Mouse (Mus musculus) kidney, adult 11 months (tissue): ENCODE measurements around the gene Faf1.
A peak's percentile ranks its signal among the peaks of the same experiment; 100 is the strongest.

Experiments
- DNase-seq: peaks from one replicate; pipeline ENCODE4 v3.0.0; 2022

The Faf1 gene

DNA sequence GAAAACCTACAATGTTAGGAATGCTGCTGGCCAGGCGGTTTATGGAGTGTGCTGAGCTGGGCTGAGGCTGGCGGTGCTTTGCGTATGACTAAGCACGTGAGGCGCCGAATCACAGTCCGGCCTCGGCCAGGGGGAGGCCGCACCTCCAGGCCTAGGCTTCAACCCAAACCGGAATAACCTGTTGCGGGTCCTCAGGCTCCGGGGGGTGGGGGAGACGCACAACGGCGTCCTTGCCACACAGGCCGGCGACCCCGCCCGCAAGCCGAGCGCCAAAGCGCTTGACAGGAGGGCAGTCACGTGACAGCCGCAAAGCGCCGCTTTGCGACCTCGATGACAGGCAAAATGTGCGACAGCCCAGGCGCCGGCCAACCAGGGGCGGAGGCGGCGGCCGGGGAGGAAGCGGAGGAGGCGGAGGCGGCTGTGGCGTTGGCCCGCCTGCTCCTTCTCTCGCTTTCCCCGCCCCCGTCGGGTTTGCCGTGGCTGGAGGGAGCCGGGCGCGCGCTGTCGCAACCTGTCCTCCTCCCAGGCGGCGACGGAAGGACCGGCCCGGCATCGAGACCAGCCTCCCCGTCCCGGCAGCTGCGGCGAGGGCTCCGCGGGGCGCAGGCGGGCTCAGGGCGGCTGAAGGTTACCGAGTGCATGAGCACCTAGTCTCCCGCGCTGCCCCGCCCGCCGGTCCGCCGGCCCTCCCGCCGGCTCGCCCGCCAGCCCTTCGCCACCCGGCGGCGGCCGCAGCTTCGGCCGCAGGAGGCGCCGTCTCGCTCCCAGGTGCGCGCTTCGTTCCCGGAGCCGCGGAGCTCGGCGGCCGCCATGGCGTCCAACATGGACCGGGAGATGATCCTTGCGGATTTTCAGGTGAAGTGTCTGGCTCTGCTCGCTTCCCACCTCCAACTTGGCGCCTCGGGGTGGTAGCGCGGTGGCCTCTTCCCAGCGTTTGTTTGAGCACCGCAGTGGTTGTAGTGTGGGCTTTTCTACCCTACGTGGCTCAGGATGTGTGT lies at the start of gene Faf1:
Faf1 (plus strand) TSS at position 371 of the 998 bp plus-strand sequence.
- DNase-seq: peak; percentile 99

DNA sequence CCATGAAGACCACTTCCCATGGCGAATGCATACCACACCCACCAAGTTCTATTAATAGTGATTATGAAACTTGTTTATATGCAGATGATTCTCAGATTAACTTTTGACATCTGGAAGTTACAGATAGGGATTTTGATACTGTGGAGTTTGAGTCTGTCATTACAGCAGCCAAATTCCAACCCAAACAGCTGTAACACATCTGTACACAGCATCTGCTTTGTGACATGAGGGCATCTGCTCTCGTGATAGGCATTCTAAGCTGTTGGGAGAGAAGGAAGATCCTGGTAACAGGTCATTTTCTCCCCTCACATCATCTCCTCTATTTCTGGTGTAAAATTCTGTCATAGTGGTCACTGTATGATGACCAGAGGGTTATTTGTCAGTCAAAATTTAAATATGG lies 46.2 kb upstream of the Faf1 start:
- no peak for DNase-seq

DNA sequence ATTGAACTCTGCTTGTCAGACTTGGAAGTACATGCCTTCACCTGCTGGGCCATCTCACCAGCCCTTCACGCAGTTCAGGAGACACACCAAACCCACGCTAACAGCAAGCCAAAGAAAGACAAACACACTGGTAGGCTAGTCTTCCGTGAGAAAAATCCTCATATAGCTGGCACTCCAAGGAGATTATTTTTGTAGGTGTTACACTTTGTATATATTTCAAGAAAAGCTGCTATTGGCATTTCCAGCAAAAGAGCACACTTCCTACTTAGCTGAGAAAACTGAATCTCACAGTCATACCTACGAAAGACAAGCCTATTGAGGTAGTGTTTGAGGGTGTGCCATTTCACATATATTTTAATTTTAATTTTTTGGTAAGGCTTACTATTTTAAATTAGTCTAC lies 45.4 kb upstream of the Faf1 start:
- DNase-seq: no peak

DNA sequence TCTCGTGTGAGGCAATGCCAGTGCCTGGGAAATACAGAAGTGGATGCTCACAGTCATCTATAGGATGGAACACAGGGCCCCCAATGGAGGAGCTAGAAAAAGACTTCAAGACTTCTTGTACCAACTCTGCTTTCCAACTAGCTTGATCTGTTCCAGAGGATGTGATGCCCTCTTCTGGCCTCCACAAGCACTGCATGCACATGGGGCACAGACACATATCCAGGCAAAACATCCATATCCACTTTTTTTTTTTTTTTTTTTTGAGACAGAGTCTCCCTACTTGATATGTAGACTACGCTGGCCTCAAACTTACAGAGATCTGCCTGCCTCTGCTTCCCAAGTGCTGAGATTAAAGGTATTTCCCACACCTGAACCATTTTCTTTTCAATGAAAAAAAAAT lies 41.4 kb upstream of the Faf1 start:
- DNase-seq: no peak

- DNase-seq: no peak
These were observed 37.0 kb upstream of the Faf1 start for GRCm38 (mm10) chr4:109639356-109639755.

DNA sequence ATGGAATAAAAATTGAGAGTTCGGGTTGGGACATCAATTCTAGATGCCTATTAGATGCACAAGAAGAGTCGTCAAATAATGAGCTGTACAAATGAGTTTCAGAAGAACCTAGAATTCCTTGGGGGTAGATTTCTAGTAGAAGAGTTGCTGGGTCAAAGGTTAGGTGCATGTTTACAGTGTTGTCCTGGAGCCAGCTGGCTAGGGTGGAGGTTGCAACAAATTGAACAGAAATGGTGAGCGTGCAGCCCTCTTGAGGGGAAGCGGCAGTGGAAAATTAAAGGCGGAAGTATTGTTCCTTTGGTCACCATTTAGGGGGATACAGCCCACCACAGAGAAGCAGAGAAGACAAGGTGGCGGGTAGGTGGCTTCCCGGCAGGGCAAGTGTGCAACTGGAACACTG lies 36.2 kb upstream of the Faf1 start:
- DNase-seq: peak; percentile 29

DNA sequence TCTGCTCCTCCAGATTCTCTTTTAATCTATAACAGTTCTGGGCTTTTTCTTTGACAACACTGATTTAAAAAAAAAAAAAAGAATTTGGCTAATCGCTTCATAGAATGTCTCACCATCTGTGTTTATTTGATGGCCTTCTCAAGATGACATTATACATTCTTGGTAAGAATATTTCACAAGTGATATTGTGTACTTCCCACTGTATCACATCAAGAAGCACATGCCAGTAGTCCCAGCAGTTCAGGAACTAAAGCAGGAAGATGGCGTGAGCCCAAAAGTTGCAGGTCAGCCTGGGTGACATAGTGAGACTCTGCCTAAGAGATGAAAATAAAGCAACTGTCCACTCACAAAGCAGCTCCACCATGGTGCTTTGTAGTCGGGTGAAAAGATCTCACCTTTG lies 34.9 kb upstream of the Faf1 start:
- no peak for DNase-seq

DNA sequence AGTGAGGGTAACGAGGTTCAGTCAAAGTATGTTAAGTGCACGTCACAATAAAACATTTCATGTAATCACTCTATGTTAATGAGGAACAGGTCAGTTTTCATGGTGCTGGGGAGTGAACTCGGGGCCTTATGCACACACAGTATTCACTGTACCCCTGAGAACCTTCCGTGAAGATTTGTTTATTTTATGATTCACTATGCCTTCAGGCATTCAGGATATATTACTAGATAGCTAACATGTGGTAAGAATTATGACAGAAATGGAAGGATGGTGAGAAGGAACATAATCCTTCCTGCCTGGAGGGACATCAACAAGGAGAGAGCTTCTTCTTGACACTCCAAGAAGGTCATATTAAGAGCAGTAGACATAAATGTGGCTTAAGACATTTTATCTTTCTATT lies 29.1 kb upstream of the Faf1 start:
- no peak for DNase-seq

DNA sequence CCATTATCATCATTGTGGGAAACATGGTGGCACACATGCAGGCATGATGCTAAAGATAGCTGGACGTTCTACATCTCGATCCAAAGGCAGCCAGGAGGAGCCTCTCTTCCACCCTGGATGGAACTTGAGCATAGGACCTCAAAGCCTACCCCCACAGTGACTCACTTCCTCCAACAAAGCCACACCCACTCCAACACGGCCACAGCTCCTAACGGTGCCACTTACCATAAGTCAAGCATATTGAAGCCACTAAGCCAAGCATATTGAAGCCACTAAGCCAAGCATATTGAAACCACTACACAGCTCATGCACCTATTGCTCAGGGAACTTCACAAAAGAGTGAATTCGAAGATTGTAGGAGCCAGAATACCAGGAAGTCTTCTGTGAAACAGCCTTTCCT lies 27.1 kb upstream of the Faf1 start:
- DNase-seq: no peak

GRCm38 (mm10) chr4:109653251-109653650 lies 23.1 kb upstream of the Faf1 start:
- DNase-seq: no peak

- no peak for DNase-seq
These were observed 21.7 kb upstream of the Faf1 start for GRCm38 (mm10) chr4:109654701-109655100.

DNA sequence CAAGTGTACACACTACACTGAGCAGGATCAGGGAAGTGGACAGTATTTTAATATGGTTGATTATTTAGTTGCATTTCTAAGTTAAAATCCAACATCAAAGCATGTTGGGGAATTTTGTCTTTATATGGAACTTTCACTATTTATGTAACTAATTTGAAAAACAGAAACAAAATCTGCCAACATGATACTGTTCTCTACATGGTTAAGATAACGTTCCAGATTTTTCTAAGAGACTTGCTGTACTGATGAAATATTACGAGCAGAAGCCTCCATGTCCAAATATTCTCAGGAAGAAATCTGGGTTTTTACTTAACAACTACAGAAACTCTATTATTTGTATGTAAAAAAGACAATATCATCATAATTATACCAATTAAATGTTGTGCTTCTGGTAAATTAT lies 20.6 kb upstream of the Faf1 start:
- DNase-seq: no peak

DNA sequence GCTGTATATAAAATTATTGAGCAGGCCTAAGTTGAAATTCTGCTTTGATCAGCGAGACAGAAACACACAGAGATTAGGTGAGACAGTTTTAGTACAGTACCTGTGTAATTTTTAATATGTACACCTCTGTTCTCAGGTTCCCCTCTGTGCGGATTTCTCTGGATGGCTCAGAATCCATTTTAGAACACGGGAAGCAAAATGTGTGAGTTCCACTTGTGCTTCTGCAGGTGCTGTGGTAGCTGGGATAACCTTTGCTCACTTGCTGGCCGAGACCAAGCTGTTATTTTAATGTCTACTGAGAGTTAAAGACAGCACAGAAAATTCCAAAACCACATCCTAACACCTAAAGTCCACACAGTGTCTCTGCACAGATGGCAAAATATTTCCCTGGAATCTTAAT lies 20.1 kb upstream of the Faf1 start:
- no peak for DNase-seq

DNA sequence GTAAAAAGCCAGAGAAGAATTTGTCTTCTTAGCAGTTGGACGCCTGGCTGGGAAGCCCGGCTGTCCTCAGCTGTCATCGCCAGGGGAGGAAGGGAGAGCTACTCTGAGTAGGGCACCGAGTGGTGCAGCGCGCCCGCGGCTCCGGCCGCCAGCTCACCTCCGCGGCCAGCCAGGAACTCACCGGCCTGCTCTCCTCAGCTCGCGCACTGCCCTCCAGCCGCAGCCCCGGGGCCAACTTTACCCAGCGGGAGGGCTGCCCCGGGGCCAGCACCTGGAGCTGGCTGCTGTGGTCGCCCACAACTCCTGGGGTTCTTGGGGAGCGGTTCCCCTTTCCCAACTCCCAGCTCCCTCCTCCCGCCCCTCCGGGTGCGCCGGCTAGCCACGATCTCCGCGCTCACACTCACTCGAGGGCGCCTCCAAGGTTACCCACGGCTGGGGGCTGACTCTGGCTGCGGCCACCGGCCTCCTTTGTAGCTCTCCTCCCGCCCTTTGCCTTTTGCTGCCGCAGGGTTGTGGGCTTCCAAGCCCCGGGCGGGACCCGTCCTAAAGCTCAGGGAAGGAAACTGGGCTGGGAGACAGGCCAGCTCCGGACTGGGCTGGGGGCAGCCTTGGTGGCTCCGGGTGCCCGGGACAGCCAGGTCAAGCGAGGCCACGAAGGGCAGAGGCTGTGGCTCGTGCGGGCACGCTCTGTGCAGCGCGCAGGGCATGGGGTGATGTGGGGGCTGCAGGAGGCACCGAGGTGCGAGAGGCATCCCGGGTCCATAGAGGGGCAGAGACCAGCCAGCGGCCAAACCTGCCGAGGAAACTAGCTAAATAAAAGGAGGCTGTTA lies 19.2 kb upstream of the Faf1 start:
- DNase-seq: peak; percentile 55

DNA sequence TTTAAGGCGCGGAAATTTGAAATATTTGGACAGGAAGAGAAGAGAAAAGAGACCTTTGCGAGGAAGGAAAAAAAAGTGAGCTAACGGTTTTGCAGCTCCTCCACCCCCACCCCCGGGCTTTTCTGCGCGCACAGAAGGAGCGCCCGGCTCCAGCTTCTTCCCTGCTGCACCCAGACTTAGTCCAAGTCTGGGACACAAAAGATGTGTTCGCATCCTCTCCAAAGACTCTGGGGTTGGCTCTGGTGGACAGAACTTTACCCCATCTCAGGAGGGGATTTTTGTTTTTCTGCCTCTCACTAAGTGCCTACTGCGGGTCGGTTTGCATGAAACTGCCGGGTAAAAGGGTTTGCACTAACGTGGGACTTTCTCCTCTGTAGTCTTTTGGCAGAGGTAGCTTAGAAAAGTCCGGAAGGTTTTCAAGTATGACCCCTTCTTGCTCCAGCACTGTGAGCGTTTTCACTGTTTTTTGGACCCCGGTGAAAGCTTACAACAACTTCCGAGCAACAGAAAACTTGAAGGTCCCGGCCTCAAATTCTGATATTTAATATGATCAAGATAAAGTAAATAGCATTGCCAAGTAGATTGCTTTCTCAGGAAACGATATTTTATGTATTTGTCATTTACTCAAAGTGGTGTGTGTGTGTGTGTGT lies 18.4 kb upstream of the Faf1 start:
- no peak for DNase-seq

DNA sequence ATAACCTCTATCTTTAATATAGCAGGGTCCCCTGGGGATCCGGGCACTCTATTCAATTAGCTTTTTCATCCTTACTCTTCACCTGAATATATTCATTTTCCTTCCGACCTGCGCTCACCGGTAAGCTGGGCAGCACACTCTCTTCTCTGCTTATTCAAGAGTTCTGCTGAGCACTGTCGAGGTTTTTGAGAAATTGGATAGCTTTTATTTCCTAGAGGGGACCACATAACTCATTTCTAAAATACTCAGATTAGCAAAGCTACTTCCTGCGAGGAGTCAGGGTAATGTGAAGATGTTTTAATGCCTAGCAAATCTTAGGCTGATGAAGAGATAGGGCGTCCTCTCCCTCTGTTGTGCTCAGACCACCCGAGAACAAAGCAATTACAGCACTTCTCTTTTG lies 17.6 kb upstream of the Faf1 start:
- no peak for DNase-seq

DNA sequence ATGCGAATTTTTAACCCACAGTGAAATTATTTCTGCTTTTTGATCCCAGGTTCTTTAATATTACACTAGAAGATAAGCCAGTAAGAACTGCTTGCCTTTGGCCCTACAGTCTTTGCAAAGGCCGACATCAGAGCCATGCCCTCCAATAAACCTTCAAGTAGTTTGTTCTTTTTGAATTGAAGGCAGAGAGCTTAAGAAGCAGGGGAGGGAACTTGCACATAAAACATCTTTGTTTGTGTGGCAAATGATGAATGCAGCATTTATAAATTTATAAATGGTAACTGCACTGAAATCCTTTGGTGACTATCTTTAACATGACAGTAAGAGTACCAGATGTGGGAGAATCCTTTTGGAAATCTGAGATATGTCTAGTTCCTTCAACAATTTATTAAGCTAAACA lies 16.8 kb upstream of the Faf1 start:
- DNase-seq: no peak

GRCm38 (mm10) chr4:109660568-109660967 lies 15.8 kb upstream of the Faf1 start:
- DNase-seq: no peak

- DNase-seq: no peak
These were observed 15.2 kb upstream of the Faf1 start for GRCm38 (mm10) chr4:109661183-109661582.

DNA sequence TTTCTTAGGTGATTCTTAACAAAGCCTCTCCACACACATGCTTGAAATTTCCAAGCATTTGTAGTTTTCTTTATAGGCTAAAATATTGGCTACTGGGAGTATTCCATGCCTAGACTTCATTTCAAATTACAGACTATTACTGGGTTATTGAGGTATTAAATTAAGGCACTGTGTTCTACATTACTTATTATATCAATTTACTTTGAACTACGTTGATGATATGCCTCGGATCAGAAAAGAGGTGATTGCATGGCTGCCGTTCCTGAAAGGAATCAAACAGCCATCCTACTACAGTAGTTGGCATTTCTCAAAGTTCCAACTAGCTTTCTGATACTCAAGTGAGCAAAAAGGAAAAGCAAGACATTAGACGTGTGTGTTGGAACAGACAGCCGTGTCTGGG lies 14.1 kb upstream of the Faf1 start:
- DNase-seq: no peak

DNA sequence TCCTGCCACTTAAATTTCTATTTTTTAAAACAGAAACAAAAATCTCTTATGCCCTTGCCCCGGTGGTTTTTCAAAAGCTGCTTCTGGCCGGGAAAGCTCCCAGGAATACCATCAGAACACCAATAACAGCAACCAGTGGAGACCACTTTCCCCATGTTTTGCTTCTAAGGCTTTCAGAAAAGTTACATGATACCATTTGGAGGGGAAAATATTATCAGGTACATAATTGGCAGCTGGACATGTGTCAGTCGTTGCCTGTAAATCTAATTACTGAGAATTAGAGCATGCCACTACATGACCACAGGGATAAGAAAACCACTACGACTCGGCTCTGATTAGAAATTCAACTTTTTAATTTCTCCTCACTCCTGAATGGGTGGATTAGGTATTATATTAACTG lies 12.3 kb upstream of the Faf1 start:
- DNase-seq: no peak

DNA sequence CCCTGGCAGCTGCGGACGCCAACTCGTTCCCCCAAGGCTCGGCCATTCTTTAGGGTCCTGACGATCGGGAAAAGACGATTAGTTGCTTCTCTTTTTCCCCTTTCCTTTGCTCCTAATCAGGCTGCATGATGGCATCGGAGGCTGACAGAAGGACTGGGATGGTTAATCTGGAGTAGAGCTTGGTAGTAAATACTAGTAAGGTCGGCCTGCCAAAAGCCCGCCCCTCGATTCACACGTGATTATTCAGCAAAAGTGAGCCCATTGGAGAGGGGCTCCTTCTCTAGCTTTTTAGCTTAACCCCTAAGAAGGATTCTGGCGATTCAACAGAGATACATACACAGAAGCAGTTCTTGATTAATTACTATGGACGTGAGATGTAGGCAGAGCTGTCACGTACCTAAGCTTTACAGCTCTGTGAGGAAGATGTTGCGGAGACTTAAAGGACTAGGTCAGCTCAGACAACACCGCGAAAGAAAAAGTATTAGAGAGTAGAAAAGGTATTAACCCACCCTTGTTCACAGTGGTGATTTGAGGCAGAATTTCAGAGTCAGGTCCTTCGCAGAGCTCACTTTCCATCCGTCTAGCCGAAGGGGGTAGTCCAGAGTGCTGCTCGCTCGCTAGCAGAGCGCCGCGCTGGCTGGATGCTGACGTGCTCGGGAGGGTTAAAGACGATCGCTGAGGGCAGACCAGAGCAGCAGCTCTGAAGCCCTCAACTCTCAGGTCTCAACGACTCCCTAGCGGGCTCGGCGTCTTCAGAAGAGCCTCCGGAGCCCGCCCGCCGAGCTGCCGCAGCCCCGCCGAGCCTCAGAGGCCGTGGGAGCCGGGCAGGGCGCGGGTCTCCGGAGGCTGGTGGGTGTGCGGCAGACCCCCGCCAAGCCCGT lies 11.0 kb upstream of the Faf1 start:
- peak; percentile 68 for DNase-seq
